Mouse (Mus musculus): ENCODE results near the gene Cnot8. TPM values are rescaled to one million over a fixed set of nuclear protein-coding genes. Genes with fewer than 3 reads are reported as not detected.

Cnot8 gene
- polyA plus RNA-seq, 1 experiment from 2014 or later, result 89.1 TPM

GRCm38 (mm10) chr11:58100006-58100405 is 3.9 kb upstream of the Cnot8 start:
- ATAC-seq (ENCODE audit: low FRiP score, low TSS enrichment), result no peak
- peaks cover 11% of the 10 kb centered on the region for H3K4me1 ChIP-seq (ENCODE audit: control insufficient read depth, insufficient read depth, low read length)
- 89% methylated on average over 2 of the region's 2 CpGs for WGBS

GRCm38 (mm10) chr11:58101194-58101720 is 2.7 kb upstream of the Cnot8 start:
- Histone ChIP-seq H3K4me1 (ENCODE audit: control insufficient read depth, insufficient read depth, low read length) (peaks cover 16% of the 10 kb centered on the region), H3K9me3 (ENCODE audit: control insufficient read depth, low read length) (no peaks in the 10 kb centered on the region), H3K36me3 (ENCODE audit: control insufficient read depth, insufficient read depth, low read length) (no peaks in the 10 kb centered on the region), H3K4me3 (ENCODE audit: low read length) (no peak overlapping the region), H3K4me2 (replicated peaks; ENCODE audit: low read depth, low read length) (no peak overlapping the region), H3K27ac (ENCODE audit: low read depth, low read length) (no peak overlapping the region), H3K9ac (ENCODE audit: low read depth, low read length) (no peak overlapping the region), H3K27me3 (ENCODE audit: control insufficient read depth, insufficient read depth, low read length) (0 out of 2 replicates have a peak, but pooled peaks cover 2% of the 10 kb centered on the region)
- 83% methylated on average over 4 of the region's 4 CpGs for WGBS
- no peak for ATAC-seq (ENCODE audit: low FRiP score, low TSS enrichment)

More at GRCm38 (mm10) chr11:58100006-58100405, 3.9 kb upstream of the Cnot8 start:
- H3K27me3 ChIP-seq (ENCODE audit: control insufficient read depth, insufficient read depth, low read length), result 0 out of 2 replicates have a peak, but pooled peaks cover 2% of the 10 kb centered on the region
- no peaks in the 10 kb centered on the region for H3K36me3 ChIP-seq (ENCODE audit: control insufficient read depth, insufficient read depth, low read length)
- H3K4me3 ChIP-seq (ENCODE audit: low read length), result no peak overlapping the region
- H3K9me3 ChIP-seq (ENCODE audit: control insufficient read depth, low read length), result no peaks in the 10 kb centered on the region
- H3K4me2 ChIP-seq (replicated peaks; ENCODE audit: low read depth, low read length), result no peak overlapping the region
- no peak overlapping the region for H3K27ac ChIP-seq (ENCODE audit: low read depth, low read length)
- H3K9ac ChIP-seq (ENCODE audit: low read depth, low read length), result no peak overlapping the region

DNA sequence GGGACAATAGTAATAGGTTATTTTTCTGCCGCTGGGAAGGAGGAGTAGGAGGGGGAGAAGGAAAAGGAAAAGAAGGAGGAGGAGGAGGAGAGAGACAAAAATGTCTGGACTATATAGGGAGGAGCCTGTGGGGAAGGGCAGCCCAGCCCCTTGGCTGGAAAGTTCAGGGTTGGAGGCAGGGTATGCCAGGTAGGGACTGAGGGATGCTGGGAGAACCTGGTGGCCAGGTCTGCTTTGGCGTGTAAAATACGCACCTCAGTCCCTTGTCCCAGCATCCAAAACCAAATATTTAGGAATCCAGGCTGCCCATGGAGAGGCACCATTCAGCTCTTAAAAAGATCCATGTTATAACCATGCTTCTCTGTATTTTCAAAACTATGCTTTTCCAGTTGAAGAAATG is 1.8 kb upstream of the Cnot8 start:
- no peak for ATAC-seq (ENCODE audit: low FRiP score, low TSS enrichment)
- Histone ChIP-seq H3K27ac (ENCODE audit: low read depth, low read length) (no peak overlapping the region), H3K9me3 (ENCODE audit: control insufficient read depth, low read length) (no peaks in the 10 kb centered on the region), H3K4me1 (ENCODE audit: control insufficient read depth, insufficient read depth, low read length) (peaks cover 16% of the 10 kb centered on the region), H3K9ac (ENCODE audit: low read depth, low read length) (no peak overlapping the region), H3K4me3 (ENCODE audit: low read length) (no peak overlapping the region), H3K4me2 (replicated peaks; ENCODE audit: low read depth, low read length) (no peak overlapping the region), H3K36me3 (ENCODE audit: control insufficient read depth, insufficient read depth, low read length) (no peaks in the 10 kb centered on the region), H3K27me3 (ENCODE audit: control insufficient read depth, insufficient read depth, low read length) (0 out of 2 replicates have a peak, but pooled peaks cover 2% of the 10 kb centered on the region)
- 76% methylated on average over 3 of the region's 3 CpGs for WGBS

GRCm38 (mm10) chr11:58102581-58103343 is 1.2 kb upstream of the Cnot8 start:
- 0 out of 2 replicates have a peak, but pooled peaks cover 2% of the 10 kb centered on the region for H3K27me3 ChIP-seq (ENCODE audit: control insufficient read depth, insufficient read depth, low read length)
- H3K4me3 ChIP-seq (ENCODE audit: low read length), result peak overlapping the region; percentile 31; the same call in 1 of the 2 replicates
- peak overlapping the region; percentile 57; the same call in 1 of the 2 replicates for H3K27ac ChIP-seq (ENCODE audit: low read depth, low read length)
- no peak for ATAC-seq (ENCODE audit: low FRiP score, low TSS enrichment)
- no peaks in the 10 kb centered on the region for H3K9me3 ChIP-seq (ENCODE audit: control insufficient read depth, low read length)
- H3K4me2 ChIP-seq (replicated peaks; ENCODE audit: low read depth, low read length), result peak overlapping the region; percentile 45
- H3K9ac ChIP-seq (ENCODE audit: low read depth, low read length), result peak overlapping the region; percentile 52; the same call in 1 of the 2 replicates
- 84% methylated on average over 9 of the region's 9 CpGs for WGBS
- H3K4me1 ChIP-seq (ENCODE audit: control insufficient read depth, insufficient read depth, low read length), result peaks cover 18% of the 10 kb centered on the region
- no peaks in the 10 kb centered on the region for H3K36me3 ChIP-seq (ENCODE audit: control insufficient read depth, insufficient read depth, low read length)

DNA sequence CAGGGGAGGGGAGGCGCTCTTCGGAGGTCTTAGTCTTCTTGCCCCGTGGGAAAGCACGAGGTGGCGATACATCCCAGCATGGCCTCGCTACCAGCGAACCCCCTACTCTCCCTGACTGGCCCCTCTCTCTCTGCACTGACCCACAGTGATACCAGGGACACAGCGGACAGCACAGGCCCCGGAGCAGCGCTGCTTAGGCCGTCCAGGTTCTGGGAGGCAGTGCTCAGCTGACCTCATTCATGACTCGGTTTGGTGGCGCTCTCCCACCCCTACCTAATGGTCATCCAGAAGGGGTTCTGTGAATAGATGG is 654 bp upstream of the Cnot8 start:
- H3K4me3 ChIP-seq (ENCODE audit: low read length), result peak overlapping the region; percentile 31
- peak overlapping the region; percentile 57; the same call in 1 of the 2 replicates for H3K27ac ChIP-seq (ENCODE audit: low read depth, low read length)
- H3K36me3 ChIP-seq (ENCODE audit: control insufficient read depth, insufficient read depth, low read length), result no peaks in the 10 kb centered on the region
- no peaks in the 10 kb centered on the region for H3K9me3 ChIP-seq (ENCODE audit: control insufficient read depth, low read length)
- peak; percentile 51 for ATAC-seq (ENCODE audit: low FRiP score, low TSS enrichment)
- peak overlapping the region; percentile 45 for H3K4me2 ChIP-seq (replicated peaks; ENCODE audit: low read depth, low read length)
- H3K4me1 ChIP-seq (ENCODE audit: control insufficient read depth, insufficient read depth, low read length), result peaks cover 19% of the 10 kb centered on the region
- 53% methylated on average over 13 of the region's 13 CpGs for WGBS
- peak overlapping the region; percentile 52; the same call in 1 of the 2 replicates for H3K9ac ChIP-seq (ENCODE audit: low read depth, low read length)
- H3K27me3 ChIP-seq (ENCODE audit: control insufficient read depth, insufficient read depth, low read length), result no peaks in the 10 kb centered on the region

- H3K4me2 ChIP-seq (replicated peaks; ENCODE audit: low read depth, low read length), result peak overlapping the region; percentile 81
- H3K4me3 ChIP-seq (ENCODE audit: low read length), result peak overlapping the region; percentile 71
- no peaks in the 10 kb centered on the region for H3K27me3 ChIP-seq (ENCODE audit: control insufficient read depth, insufficient read depth, low read length)
- H3K4me1 ChIP-seq (ENCODE audit: control insufficient read depth, insufficient read depth, low read length), result peaks cover 19% of the 10 kb centered on the region
- WGBS, result under 1% methylated on average over 24 of the region's 24 CpGs
- H3K9me3 ChIP-seq (ENCODE audit: control insufficient read depth, low read length), result no peaks in the 10 kb centered on the region
- H3K9ac ChIP-seq (ENCODE audit: low read depth, low read length), result peak overlapping the region; percentile 87
- H3K36me3 ChIP-seq (ENCODE audit: control insufficient read depth, insufficient read depth, low read length), result no peaks in the 10 kb centered on the region
- ATAC-seq (ENCODE audit: low FRiP score, low TSS enrichment), result 0 out of 2 replicates have a peak, but pooled peaks have one; percentile 13
- H3K27ac ChIP-seq (ENCODE audit: low read depth, low read length), result peak overlapping the region; percentile 90
Measured at GRCm38 (mm10) chr11:58104351-58104791, 418 bp downstream of the Cnot8 start.

- Histone ChIP-seq H3K4me1 (ENCODE audit: control insufficient read depth, insufficient read depth, low read length) (peaks cover 19% of the 10 kb centered on the region), H3K9ac (ENCODE audit: low read depth, low read length) (no peak overlapping the region), H3K27ac (ENCODE audit: low read depth, low read length) (no peak overlapping the region), H3K36me3 (ENCODE audit: control insufficient read depth, insufficient read depth, low read length) (peaks cover 23% of the 10 kb centered on the region), H3K4me3 (ENCODE audit: low read length) (no peak overlapping the region), H3K27me3 (ENCODE audit: control insufficient read depth, insufficient read depth, low read length) (no peaks in the 10 kb centered on the region), H3K9me3 (ENCODE audit: control insufficient read depth, low read length) (no peaks in the 10 kb centered on the region), H3K4me2 (replicated peaks; ENCODE audit: low read depth, low read length) (no peak overlapping the region)
- WGBS, result 47% methylated on average over 3 of the region's 3 CpGs
- no peak for ATAC-seq (ENCODE audit: low FRiP score, low TSS enrichment)
Measured at GRCm38 (mm10) chr11:58107009-58107408, 3.1 kb downstream of the Cnot8 start.

GRCm38 (mm10) chr11:58107664-58108337 is 3.8 kb downstream of the Cnot8 start:
- Histone ChIP-seq H3K4me1 (ENCODE audit: control insufficient read depth, insufficient read depth, low read length) (peaks cover 19% of the 10 kb centered on the region), H3K36me3 (ENCODE audit: control insufficient read depth, insufficient read depth, low read length) (peaks cover 30% of the 10 kb centered on the region), H3K9me3 (ENCODE audit: control insufficient read depth, low read length) (no peaks in the 10 kb centered on the region), H3K9ac (ENCODE audit: low read depth, low read length) (no peak overlapping the region), H3K4me2 (replicated peaks; ENCODE audit: low read depth, low read length) (no peak overlapping the region), H3K27me3 (ENCODE audit: control insufficient read depth, insufficient read depth, low read length) (no peaks in the 10 kb centered on the region), H3K4me3 (ENCODE audit: low read length) (no peak overlapping the region), H3K27ac (ENCODE audit: low read depth, low read length) (no peak overlapping the region)
- WGBS, result 72% methylated on average over 4 of the region's 4 CpGs
- ATAC-seq (ENCODE audit: low FRiP score, low TSS enrichment), result no peak

Data from kidney, embryonic 14.5 days (tissue).